Mouse (Mus musculus) kidney, adult 18-20 months (tissue): Measurements from ENCODE around the gene Sebox.

Experiments used
- DNase-seq: peaks from one replicate; pipeline ENCODE4 v3.0.0; 2021

The Sebox gene

GRCm38 (mm10) chr11:78502909-78503650, at the start of gene Sebox:
Gene Sebox (plus strand): TSS chr11:78503447.
- DNase-seq = no peak

GRCm38 (mm10) chr11:78453675-78454074, 49.6 kb upstream of the Sebox start:
- peak; percentile 74 for DNase-seq

GRCm38 (mm10) chr11:78454276-78454675, 49.0 kb upstream of the Sebox start:
- DNase-seq = no peak

GRCm38 (mm10) chr11:78455308-78455707, 47.9 kb upstream of the Sebox start:
- peak; percentile 67 for DNase-seq

- no peak for DNase-seq
These were observed 44.5 kb upstream of the Sebox start for GRCm38 (mm10) chr11:78458740-78459139.

GRCm38 (mm10) chr11:78461894-78462293, 41.4 kb upstream of the Sebox start:
- DNase-seq = no peak

GRCm38 (mm10) chr11:78462669-78463068, 40.6 kb upstream of the Sebox start:
- no peak for DNase-seq

- no peak for DNase-seq
These were observed 39.8 kb upstream of the Sebox start for GRCm38 (mm10) chr11:78463286-78464036.

- DNase-seq = no peak
These were observed 38.1 kb upstream of the Sebox start for GRCm38 (mm10) chr11:78465116-78465515.

- DNase-seq = peak; percentile 85
These were observed 37.6 kb upstream of the Sebox start, which contains the start of gene Slc46a1 for GRCm38 (mm10) chr11:78465568-78466180. Gene Slc46a1 (plus strand): TSS chr11:78465697.

GRCm38 (mm10) chr11:78466242-78466912, 36.9 kb upstream of the Sebox start:
- DNase-seq = no peak

GRCm38 (mm10) chr11:78467515-78467914, 35.7 kb upstream of the Sebox start:
- DNase-seq = no peak

- no peak for DNase-seq
These were observed 35.3 kb upstream of the Sebox start for GRCm38 (mm10) chr11:78467932-78468331.

GRCm38 (mm10) chr11:78471326-78472103, 31.7 kb upstream of the Sebox start:
- no peak for DNase-seq

GRCm38 (mm10) chr11:78475289-78475688, 28.0 kb upstream of the Sebox start:
- no peak for DNase-seq

- no peak for DNase-seq
These were observed 19.6 kb upstream of the Sebox start for GRCm38 (mm10) chr11:78483639-78484038.

- DNase-seq = peak; percentile 82
These were observed 15.1 kb upstream of the Sebox start for GRCm38 (mm10) chr11:78488168-78488567.

GRCm38 (mm10) chr11:78490781-78491241, 12.4 kb upstream of the Sebox start:
- DNase-seq = peak; percentile 23

- no peak for DNase-seq
These were observed 7.3 kb upstream of the Sebox start for GRCm38 (mm10) chr11:78495904-78496303.

GRCm38 (mm10) chr11:78497071-78497541, 6.1 kb upstream of the Sebox start:
- peak; percentile 18 for DNase-seq

GRCm38 (mm10) chr11:78497544-78498522, 5.4 kb upstream of the Sebox start, which contains the start of gene Sarm1:
Gene Sarm1 (minus strand): TSS chr11:78497754.
- DNase-seq = peak; percentile 93
